Mouse (Mus musculus): ENCODE measurements around the gene Sema3c. TPM values are rescaled to one million over a fixed set of nuclear protein-coding genes. Genes with fewer than 3 reads are reported as not detected.

The Sema3c gene
- polyA plus RNA-seq, 1 experiment: not detected

DNA sequence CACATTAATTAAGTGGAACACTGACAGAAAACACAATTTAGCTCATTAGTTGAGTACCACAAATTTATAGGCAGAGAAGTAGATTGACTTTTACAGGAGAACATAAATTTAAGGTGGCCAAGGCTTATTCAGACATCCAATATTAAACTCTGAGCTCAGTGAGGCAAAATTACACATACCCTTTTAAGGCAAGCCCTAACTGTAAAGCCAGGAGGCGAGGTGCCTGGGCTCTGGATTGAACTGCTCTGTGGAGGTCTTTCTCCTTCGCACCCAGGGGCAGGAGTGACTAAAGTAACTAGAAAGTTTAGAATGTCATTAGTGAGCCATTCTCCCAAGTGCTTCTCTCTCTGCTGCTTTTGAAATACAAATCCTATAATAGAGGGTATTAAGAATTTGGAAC, 46.5 kb downstream of the Sema3c start:
- no peak for TF ChIP-seq GATA1 (IDR thresholded peaks at IDR 0.05; ENCODE audit: low read length)

DNA sequence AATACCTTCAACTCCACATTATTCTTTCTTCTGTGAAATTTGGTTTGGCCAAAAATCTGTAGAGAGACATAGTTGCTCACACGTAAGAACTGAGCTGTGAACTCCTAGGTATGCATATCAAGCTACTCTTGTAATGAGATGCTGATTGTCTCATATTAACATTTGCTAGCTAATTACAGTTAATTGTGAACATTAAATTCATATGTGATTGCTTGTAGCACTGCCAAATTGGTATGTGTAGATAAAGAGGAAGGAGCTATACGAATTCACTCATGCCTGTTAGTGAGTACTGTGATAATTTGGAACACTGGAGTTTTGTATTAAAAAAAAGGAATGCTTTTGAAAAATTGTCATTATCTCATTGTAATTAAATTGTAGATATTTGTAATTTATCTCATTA, 48.5 kb downstream of the Sema3c start:
- TF ChIP-seq GATA1 (IDR thresholded peaks at IDR 0.05; ENCODE audit: low read length): no peak

DNA sequence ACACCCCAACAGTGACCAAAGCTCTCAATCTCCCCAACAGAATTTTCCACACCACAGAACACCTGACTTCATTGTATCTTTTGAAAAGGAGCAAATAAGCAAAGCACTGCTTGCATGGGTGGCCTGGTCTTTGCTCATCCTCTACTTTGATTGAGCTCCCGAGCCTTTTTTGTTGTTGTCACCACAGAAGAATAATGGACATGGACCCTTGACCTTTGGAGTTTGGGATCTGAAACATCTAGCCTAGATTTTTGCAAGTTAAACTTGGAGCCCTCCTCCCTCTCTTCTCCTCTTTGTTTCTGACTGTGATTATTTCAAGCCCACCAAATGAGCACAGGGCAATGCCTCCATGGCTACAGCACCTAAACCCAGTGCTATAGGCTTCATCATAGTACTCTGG, 54.5 kb downstream of the Sema3c start:
- no peak for TF ChIP-seq GATA1 (IDR thresholded peaks at IDR 0.05; ENCODE audit: low read length)

DNA sequence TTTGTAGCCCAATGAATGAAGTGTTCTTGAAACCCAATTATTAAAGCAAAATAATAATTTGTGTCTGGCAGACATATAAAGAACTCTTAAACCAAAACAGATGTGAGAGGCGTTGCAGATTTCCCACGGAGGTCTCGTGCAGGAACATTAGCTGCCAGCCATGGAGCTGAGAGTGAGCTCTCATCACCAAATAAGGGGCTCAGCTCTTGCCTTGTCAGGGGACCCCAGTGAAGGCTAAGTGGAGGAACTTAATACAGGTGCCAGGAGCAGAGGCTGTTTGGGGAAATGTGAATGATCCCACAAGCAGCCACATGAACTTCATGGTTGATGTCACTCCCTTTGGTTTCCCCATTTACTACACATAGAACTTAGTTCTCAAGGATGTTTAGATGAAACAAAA, 55.5 kb downstream of the Sema3c start:
- no peak for TF ChIP-seq GATA1 (IDR thresholded peaks at IDR 0.05; ENCODE audit: low read length)

DNA sequence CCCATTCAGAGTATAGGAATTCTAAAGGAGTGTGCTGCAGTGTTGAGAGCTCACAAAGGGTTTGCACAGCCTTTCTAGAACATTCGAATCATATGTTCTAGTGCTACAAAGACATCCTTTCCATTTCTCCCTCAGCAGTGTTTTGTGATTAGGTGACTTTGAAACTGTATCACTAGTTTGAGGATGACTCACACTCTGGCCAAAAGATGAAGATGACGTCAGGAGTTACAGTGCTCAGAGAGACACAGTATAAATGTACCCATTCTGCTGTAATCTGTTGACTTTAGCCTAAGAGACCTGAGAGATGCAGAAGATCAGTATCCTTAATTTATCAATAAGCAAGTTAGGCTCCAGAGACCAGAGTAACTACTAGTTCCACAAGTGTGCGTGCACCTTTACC, 65.4 kb downstream of the Sema3c start:
- no peak for TF ChIP-seq GATA1 (IDR thresholded peaks at IDR 0.05; ENCODE audit: low read length)

DNA sequence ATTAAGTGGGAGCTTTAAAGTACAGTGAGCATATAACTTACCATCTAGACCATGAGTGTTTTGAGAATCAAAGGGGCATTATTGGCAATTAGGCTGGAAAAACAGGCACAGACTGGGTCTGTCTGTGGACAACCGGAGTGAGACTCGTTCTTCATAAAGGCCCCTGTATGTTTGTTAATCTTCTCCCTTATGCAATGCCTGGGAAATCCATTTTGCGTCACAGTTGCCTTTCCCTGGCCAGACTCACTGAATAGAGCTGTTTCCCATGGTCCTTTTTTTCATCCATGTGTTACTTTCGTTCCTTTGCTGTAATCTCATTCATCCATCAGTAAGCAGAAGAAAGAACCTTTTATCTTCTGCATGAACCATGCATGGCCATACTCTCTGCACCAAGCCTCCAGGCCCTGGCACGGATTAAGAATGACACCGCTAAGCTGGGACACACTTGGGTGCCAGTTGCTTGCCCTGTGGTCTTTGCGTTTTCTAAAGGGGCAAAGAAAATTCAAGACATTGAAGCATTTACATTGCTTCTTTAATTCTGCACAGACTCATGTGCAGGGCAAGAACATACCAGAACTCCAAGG, 73.7 kb downstream of the Sema3c start:
- TF ChIP-seq GATA1 (IDR thresholded peaks at IDR 0.05; ENCODE audit: low read length): no peak

DNA sequence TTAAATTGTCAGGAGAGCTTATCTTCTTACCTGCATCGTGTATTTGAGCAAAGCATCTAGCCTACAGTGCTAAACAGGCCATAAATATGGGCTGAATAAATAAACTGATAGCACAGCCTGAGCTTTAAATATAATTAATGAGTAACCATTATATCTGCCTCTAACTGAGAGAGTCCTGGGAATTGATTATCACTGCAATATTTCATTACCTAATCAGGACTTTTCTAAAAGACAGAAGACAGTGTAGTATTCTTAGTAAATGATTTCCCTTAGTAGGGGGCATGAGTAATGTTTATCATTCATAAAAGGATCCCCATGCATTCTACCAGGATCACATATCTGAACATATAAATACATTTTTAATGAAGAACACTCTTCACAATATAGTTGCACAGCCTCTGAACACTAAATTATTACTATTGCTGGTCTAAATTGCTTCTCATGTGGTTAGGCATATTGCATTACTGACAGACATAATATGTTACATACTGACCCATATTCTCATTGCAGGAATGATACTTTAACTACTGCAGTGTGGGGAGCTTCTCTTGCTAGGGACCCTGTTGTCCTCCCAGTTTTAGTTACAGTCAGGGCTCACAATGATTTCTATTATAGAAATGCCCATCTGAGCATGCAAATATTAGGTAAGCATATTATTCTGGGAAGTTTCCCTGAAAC, 74.9 kb downstream of the Sema3c start:
- TF ChIP-seq GATA1 (IDR thresholded peaks at IDR 0.05; ENCODE audit: low read length): no peak

DNA sequence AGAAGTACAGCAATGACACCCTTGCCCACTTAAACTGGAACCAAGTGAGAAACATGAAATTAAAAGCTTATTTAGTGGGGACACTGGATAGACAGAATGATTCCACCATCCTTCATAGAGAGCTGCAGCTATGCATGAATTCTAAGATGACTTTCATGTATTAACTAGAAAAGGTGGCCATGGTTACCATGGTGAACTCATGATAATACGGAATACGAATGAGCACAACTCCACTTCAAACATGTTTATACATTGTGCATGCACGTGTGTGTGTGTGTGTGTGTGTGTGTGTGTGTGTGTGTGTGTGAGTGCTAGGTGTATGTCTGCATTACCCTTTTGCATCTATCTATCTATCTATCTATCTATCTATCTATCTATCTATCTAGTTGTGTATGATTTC, 87.1 kb downstream of the Sema3c start:
- no peak for TF ChIP-seq GATA1 (IDR thresholded peaks at IDR 0.05; ENCODE audit: low read length)

DNA sequence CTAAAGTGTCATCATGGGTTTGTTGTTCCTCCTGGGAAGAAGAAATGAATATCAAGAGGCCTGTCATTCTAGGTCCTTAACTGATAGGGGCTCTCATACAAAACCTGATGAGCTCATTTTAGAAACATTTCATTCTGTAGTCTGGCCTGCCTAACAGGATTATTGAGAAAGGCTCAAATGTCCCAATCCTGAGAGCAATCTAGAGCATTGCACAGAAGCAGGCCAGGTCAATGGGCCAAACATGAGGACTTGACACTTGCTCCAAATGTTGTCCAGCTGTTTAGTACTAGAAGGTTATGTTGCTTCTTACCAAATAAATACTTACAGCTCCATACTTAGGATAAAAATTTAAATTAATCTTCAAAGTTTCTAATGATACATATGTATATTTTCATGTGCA, 97.3 kb downstream of the Sema3c start:
- no peak for TF ChIP-seq GATA1 (IDR thresholded peaks at IDR 0.05; ENCODE audit: low read length)

DNA sequence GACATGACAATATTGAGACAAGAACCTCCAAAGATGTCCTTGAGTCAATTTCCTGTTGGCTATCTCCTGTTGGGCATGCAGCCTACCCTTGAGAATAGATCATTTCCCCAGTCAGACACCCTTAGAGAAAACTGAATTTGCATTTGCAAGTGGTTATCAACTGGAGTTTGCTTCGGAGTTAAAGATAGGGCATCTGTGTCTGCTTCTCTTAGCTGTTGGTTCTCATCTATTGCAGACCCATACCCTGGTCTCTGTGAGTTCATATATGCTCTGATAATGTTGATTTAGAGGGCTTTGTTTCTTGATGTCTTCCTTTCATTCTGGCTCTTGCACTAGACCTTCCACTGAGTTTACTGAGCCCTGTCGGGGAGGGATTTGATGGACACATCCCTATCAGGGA, 106.8 kb downstream of the Sema3c start:
- peak; percentile 95 for TF ChIP-seq GATA1 (IDR thresholded peaks at IDR 0.05; ENCODE audit: low read length)

DNA sequence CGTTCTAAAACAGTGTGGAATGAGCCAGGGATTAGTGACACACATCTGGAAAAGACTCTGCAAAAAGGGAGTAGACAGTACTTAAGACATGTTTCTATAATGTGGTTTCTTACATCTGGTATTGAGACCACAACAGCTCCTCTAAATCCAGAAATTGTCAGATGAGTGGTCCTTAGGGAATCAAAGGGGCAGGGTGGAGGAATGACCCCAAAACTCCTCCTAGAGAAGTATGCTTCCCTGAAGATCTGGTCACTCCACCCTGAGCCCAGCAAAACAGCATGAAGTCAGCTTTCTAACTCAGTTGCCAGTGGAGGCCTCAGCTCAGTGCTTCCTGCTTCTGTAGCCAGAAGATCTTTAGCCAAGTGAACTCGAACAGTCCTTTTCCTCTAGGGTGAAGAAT, 115.0 kb downstream of the Sema3c start:
- TF ChIP-seq GATA1 (IDR thresholded peaks at IDR 0.05; ENCODE audit: low read length): no peak

DNA sequence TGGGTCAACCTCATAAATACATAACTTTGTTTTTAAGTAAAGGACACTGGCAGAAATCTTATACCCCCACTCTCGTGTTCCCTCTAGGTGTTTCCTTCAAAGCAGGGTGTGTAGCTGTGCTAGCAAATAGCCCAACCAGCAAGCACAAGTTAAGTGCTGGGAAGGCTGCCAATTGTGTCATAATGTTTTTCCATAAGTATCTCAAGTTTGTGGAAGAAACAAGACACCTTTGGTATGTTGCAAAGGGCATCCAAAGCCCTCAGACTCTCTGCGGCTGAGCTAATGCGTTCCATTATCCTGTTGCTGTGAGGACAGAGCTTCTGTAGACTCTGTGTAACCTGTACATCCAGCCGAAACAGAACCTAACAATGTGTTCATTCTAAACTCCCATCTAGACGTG, 115.5 kb downstream of the Sema3c start:
- no peak for TF ChIP-seq GATA1 (IDR thresholded peaks at IDR 0.05; ENCODE audit: low read length)

DNA sequence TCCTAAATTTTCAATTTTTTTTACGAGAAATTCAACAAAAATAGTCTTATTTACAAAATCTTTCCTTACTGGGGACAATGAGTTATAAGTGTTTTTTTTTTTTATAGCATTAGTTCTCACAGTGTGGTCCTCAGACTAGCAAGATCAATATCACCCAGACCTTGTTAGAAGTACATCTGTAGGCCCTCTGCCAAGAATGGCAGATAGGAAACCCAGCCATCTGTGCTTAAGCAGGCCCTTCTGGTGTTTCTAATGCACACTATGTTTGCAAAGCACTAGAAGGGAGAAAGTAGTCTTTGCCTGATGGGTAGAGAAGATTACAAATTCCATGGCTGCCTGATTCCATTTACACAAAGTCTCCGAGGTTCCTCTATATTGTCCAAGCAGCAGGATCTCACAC, 121.3 kb downstream of the Sema3c start:
- TF ChIP-seq GATA1 (IDR thresholded peaks at IDR 0.05; ENCODE audit: low read length): no peak

DNA sequence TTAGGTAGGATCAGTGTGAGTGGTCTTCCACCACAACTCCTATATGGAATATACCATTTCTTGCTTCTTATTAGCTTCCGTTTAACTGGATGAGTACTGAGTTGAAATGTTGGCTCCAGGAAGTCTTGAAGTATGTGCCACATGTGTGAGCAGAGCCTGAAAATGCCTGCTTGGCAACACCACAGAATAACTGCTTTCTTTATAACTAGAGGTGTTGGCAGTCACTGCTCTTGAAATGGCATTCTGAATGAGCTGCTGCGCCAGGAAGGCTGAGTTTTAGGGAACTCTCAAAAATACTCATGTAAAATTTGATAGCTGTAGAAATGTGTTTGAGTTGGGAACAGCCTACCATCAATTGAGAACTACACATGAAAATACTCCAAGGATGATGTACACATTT, 124.8 kb downstream of the Sema3c start:
- no peak for TF ChIP-seq GATA1 (IDR thresholded peaks at IDR 0.05; ENCODE audit: low read length)

DNA sequence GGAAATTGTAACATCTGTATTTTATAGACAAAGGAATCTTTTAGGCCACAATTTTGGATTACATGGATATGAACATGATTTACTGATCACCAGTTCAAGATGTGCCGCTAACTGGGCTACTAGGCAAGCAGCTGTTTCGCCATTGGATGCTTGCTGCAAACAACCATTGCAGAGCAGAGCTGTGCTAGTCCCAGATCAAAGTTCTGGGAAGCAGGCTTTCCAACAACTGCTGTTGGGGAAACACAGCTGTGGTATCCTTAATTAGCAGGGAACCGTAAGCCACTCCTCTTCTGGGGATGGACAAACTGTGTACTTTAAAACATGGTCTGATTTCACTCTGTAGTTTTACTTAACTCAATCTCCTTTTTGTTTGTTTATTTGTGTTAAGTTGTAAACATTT, 130.1 kb downstream of the Sema3c start:
- TF ChIP-seq GATA1 (IDR thresholded peaks at IDR 0.05; ENCODE audit: low read length): no peak

DNA sequence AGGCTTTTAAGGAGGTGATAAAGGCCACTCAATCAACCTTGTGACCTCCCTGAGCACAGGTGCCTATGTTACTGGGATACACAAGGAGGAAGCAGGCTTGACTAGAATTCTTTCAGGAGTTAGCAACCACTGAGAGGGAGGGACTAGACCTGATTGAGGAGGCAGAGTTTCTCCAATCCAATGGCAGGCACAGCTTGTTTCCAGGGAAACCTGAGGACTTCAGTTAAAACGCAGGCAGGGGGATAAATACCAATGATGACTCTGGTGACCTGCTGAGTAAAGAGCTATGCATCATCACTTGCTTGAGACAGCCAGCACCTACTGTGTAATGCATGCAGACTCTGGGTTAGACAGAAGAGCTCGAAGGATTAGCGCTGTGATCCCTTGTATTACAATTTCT, 133.0 kb downstream of the Sema3c start:
- no peak for TF ChIP-seq GATA1 (IDR thresholded peaks at IDR 0.05; ENCODE audit: low read length)

DNA sequence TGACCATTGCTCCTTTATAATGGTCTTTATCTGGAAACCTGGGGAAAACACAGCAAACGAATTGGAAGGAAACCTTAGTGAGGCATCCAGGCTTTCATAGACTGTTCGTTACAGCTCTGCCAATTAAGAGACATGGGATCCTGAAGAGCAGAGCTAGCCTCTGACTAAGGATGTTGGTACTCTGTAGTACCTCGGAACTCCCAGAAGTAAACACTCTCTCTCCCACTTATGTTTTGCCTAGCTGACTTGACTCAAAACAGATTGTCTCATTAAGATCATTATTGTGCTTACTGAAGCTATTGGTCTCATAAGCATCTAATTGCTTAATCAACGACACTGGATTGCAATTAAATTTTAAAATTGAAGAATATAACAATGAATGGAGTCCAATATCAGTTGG, 138.3 kb downstream of the Sema3c start:
- TF ChIP-seq GATA1 (IDR thresholded peaks at IDR 0.05; ENCODE audit: low read length): no peak

DNA sequence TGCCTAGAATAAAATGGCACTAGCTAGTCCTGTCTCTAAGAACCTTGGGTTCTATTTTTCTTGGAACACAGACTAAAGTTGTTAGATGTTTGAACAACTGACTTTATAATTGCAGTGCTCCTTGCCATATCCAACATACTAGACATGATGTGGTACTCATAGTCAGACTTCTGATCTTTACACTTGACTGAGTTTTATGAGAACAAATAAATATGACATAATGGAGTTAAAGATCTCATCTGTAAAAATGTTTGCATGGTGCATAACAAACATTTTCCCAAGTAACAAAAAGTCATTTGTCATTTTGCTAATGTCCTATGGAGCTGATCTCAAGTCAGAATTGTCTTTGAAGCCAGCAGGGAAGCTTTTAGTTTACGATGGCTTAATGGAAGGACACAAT, 141.1 kb downstream of the Sema3c start:
- no peak for TF ChIP-seq GATA1 (IDR thresholded peaks at IDR 0.05; ENCODE audit: low read length)

All from G1E-ER4 (cell line).